Mouse (Mus musculus) heart, postnatal 10 days (tissue): ENCODE measurements around the gene Hist1h3e. TPM values are rescaled to one million over a fixed set of nuclear protein-coding genes. Genes with fewer than 3 reads are reported as not detected.

Source experiments
- DNase-seq, 2 experiments: peaks; one replicate each; pipeline ENCODE4 v3.0.0; 2021
- intact Hi-C: fragments of 180-260 bp; cut with DNase I; formaldehyde crosslinking; loops from one replicate; pipeline ENCODE4 v1.15.1; 2025
- microRNA-seq, 2 experiments: library from miRNA; unstranded; fragments of <30 nt; microRNA quantifications; one replicate each; pipeline ENCODE4 v1.2.0; 2022
- total RNA-seq, 2 experiments: library from RNA; stranded (reverse); gene quantifications; 2 replicates each; pipeline ENCODE4 v1.2.3; 2021

Gene Hist1h3e
- total RNA-seq, 2 experiments from 2014 or later = 125 to 161 TPM

DNA sequence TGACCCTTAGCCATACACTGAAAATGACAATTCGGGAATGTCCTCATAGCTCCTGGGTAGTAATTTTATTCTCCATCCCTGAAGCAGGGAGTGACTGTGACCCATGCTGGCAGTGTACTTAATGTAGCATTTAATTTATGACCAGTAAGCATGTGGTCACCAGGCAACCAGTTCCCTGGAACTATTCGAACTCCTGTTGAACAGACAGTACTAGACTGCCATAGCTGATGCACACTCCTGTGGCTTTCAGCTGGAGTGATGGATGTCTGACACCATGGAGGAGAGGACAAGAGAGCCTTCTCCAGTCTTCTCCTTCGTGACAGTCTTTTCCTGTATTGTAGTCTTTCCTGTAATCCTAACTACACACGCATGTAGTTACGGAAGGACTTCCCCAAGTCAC, 33.2 kb downstream of the Hist1h3e start:
- intact Hi-C loops = no loop called here
- DNase-seq = peak in 1 of 2 experiments; percentile 24

DNA sequence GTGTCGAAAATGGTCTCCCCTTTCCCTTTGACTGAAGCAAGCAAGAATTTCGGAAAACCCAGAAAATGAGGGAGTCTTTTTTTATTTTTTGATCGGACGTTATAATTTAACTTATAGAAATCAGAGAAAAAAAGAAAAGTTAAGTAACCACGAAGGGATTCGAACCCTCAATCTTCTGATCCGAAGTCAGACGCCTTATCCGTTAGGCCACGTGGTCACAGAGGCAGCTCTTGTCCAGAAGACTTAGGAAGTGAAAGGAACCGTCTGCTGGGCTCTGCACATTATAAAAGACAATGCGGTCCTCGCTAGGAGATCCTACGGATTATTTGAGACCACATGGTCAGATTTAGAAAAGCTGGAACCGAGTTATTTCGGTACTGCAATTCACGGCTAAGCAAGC, 35.9 kb downstream of the Hist1h3e start:
- peak; percentile 94 to 96 for DNase-seq
- intact Hi-C loops = no loop called here

DNA sequence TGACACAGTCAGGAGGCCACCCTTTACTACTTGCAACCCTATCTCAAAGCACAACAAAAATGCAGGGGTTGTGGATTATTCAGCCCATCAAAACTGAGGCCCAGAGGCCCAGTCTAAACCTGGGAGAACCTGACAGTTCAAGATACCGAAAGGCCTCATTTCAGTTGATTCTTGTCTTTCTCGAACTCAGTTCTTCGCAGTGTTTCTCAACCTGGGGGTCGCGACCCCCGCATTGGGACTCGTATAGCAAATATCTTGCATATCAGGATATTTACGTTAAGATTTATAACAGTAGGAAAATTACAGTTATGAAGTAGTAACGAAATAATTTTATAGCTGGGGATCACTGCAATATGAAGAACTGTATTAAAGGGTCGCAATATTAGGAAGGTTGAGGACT, 36.3 kb downstream of the Hist1h3e start:
- intact Hi-C loops = no loop called here
- no peak for DNase-seq

DNA sequence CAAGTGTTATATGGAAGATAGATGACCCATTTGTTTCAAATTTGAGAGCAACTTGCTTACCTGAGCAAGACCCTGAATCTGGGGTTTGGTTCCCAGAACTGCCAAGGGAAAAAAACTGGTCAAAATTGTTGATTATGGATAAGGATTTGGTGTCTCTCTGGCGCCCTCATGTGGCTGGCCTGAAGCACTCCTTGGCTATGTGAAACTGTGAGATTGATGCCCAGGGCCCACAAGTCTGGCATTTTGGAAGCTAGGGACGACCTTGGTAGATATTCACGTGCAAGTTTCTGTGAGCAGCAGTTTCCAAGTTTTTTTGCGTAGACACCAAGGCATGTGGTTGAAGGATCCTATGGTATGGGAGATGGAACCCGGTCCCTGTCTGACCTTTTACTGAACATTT, 37.5 kb downstream of the Hist1h3e start:
- DNase-seq = peak; percentile 74 to 86
- intact Hi-C loops = loop anchor here (1.0 kb wide), 2 partner anchors 92 to 100 kb away; no protein-coding TSS in a partner anchor

DNA sequence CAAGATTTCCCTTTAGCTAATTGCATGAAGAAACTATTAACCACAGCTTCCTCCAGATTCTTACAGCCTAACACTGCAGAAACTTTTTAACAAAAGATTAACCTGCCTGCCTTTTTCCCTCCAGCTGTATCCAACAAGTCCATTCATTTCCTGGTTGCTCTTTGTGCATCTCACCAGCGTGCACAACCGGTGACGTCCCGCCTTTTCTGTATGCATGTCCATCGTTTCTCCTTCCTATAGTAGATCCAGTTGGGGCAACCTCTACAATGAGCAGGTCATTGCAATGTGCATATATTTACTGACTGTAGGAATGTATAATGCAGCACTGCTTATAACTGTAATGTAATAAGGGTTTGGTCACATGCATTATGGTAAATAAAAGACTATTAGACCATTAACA, 38.2 kb downstream of the Hist1h3e start:
- intact Hi-C loops = loop anchor here (1.0 kb wide), 2 partner anchors 92 to 100 kb away; no protein-coding TSS in a partner anchor
- DNase-seq = no peak

DNA sequence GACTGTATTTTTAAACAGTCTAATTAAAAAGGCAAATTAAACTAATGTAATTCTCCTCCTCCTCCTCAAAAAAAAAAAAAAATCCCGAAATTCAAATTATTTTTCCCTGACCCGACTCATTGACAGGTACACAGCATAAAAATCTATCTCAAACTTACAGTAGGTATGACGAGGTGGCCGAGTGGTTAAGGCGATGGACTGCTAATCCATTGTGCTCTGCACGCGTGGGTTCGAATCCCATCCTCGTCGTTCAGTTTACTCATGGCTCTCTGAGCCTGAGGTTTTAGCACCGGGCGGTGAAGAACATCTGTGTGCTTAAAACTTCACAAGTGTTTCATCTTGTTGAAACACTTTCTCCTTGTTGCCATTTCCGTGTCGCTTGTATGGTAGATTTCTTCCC, 40.5 kb downstream of the Hist1h3e start:
- intact Hi-C loops = no loop called here
- peak; percentile 85 for DNase-seq

DNA sequence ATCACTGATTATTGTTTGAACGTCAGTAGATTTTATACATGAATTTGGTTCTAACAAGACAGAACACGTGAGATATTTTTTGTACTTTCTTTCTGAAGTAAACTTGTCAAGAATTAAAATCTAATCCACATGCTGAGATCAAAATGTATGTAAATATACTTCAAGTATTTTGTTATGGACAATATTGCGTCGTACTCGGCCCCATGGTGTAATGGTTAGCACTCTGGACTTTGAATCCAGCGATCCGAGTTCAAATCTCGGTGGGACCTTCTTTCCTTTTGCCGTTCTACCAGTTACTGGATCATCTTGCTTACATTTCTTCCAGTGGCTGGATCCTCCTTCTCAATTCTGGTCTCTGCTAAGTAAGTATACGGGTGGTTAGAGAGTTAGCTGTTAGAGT, 42.8 kb downstream of the Hist1h3e start:
- intact Hi-C loops = loop anchor here (1.0 to 10.0 kb wide), 7 partner anchors 73 to 1807 kb away; partner anchors contain the start of genes Zfp184 and Zfp322a
- peak; percentile 85 to 89 for DNase-seq

DNA sequence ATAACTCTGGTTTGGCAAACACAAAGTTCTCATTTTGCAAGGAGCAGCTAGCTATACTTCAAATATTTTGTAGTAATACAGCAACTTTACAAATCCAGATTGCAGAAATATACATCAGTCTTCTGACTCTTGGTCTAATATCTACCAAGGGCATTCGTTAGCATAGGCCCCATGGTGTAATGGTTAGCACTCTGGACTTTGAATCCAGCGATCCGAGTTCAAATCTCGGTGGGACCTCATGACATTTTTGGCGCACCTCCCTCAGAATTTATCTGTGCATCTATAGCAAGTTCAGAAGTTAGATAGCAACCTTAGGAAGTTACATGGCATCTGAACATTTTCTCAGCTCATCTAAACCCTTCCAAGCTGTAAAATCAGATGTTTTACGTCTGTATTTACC, 43.3 kb downstream of the Hist1h3e start:
- peak; percentile 88 to 90 for DNase-seq
- intact Hi-C loops = loop anchor here (1.0 to 10.0 kb wide), 7 partner anchors 72 to 1807 kb away; partner anchors contain the start of genes Zfp184 and Zfp322a

DNA sequence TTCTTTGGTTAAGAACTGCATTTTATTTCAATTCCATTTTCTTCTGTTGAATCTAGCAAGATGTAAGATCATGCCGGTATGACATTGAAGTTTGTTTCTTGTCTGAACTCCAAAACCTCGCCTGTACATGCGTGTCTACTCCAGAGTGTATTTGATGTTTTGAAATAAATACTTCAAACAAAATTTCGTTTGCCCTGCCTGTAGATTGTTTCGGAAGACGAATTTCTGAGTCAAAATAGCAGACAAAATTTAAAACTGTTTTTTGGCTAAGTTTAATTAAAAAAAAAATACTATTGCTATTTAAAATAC, 43.9 kb downstream of the Hist1h3e start:
- intact Hi-C loops = loop anchor here (2.0 to 10.0 kb wide), 5 partner anchors 71 to 1806 kb away; partner anchors contain the start of genes Zfp184 and Zfp322a
- no peak for DNase-seq

DNA sequence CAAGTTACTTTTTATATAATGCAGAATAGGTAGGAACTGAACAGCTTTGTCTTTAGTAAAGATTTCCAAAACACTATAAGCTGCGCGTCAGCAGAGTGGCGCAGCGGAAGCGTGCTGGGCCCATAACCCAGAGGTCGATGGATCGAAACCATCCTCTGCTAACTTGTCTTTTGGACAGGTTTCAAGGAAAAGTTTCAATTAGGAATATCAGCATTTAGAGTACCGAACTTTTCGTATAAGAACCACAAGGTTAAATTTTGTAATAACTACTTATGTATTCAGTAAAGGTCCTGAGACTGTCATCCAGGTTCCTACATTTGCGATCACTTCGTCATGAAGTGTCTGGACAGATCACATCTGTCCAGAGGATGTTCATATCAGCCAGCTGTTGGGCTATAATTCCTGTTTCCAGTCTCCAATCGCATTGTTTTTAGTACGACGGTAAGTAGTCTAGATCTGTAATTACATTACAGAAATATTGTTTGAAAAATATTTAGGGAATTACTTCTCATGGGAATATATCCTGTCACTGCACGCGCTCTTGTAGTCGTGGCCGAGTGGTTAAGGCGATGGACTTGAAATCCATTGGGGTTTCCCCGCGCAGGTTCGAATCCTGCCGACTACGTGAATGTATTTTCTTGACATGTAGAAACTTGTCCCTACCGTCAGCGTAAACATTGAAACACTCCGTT, 44.4 kb downstream of the Hist1h3e start:
- peak; percentile 93 to 94 for DNase-seq
- intact Hi-C loops = loop anchor here (1.0 to 10.0 kb wide), 6 partner anchors 67 to 1805 kb away; partner anchors contain the start of genes Zfp184 and Zfp322a

DNA sequence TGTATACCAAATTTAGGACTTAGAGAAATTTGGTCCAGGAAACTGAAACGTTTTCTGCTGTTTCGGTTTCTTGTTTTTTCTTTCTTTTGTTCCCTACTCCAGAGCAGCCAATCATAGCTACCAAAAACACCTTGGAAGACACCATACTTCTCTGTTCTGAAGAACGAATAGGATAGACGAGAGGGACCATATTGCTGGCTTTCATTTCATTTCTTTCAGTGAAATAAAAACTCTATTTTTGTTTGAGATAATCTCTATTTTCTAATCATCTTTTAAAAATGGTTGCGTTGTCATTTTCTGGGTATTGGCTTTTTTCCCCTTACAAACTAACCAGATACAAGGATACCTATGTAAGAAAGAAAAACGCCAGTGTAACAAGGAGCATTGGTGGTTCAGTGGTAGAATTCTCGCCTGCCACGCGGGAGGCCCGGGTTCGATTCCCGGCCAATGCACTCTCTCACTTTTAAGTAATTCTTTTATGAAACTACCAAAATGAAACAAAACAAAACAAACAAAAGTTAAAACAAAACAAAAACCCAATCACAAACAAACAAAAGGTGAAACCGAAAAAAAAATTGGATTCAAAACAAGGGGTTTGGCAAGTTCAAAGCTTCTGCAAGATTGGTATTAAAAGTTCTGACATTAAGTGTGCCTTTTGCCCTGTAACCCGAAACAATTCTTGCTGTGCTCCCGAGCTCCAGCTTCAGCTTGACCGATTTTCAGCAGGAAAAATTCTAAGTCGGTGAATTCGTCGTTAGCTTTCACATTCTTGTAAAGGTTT, 45.2 kb downstream of the Hist1h3e start:
- intact Hi-C loops = loop anchor here (1.0 to 10.0 kb wide), 5 partner anchors 67 to 1805 kb away; partner anchors contain the start of genes Zfp184 and Zfp322a
- peak; percentile 79 to 86 for DNase-seq

DNA sequence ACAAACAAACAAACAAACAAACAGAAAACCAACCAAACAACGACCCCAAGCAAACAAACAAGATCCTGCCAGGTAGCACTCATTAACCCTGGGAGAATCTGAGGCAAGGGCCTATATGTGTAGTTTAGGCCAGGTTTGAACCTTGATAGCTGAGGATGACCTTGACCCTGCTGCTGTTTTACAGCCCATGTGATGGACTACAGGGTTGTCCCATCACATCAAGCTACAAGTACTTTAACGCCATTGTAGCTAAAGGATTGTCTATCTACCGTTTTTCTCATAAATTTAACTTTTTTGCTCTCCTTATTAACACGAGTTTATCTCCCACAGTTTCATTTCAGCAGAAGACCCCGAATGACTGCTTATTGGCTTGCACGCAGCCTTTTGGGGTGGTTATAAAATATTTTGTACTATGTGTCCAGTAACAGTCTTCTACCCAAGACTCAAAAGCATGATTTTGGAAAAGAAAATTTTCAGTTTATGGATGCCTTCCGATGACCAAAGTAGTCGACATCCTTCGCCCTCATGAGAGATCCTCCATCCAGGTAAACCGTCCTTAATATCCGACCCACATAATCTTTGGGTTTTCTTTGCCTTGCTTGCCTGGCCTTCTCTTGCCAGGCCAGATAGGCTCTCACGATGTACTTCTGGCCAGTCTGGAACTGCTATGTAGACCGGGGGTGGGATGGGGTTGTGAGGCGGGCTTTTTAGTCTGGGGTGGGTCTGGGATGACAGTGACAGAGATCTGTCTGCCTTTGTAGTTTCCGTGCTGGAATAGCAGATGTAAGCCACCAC, 46.1 kb downstream of the Hist1h3e start:
- intact Hi-C loops = loop anchor here (5.0 to 10.0 kb wide), 4 partner anchors 149 to 1804 kb away; partner anchors contain the start of genes Zfp184 and Zfp322a
- DNase-seq = no peak

DNA sequence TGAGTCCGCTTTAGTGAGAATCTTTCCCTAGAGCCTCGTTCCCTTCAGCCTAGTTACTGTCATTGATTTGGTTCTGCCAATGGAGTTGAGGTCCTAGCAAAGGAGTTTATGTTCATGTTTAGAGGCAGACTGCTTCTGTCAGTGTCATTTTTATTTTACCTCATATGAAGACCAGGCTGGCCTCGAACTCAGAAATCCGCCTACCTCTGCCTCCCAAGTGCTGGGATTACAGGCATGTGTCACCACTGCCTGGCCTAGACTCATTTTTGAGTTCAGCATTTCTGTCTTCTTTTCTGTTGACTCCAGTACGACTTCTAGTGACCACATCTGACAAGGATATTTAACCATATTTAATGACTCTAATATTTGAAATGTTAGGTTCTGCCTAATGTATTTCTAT, 46.9 kb downstream of the Hist1h3e start:
- no peak for DNase-seq
- intact Hi-C loops = loop anchor here (5.0 to 10.0 kb wide), 4 partner anchors 148 to 1803 kb away; partner anchors contain the start of genes Zfp184 and Zfp322a

DNA sequence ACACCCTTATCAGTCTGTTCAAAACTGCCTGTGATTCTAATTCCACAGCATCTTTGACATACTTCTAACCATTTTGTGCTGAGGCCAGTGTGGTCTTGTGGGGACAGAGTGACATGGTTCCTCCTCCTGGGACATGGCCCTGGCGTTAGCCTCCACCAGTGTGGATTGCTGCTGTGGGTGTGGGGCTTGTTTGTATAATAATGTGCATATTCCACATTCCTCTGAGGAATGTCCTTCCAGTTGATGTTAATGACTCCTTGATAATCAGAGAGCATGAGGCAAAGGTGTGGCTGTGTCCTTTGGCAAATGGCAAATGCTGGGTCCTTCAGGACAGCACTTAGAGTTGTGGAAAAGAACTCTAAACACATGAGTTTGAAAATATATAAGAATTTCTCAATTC, 48.7 kb downstream of the Hist1h3e start:
- intact Hi-C loops = loop anchor here (10.0 kb wide), 1 partner anchor 1569 kb away; the partner anchor contains the start of gene Zfp184
- no peak for DNase-seq

Small RNA genes within 50 kb of the gene (microRNA-seq; reads per million reads assigned to microRNA genes)
- gene Gm44297 (0.24 to 0.35 reads per million in 2 experiments), gene Gm44359 (0 reads per million in 2 experiments), gene Gm44394 (0 reads per million in 2 experiments), gene n-TStga1 (0.24 to 0.70 reads per million in 2 experiments)

Other genes starting within 250 kb of the Hist1h3e start
- 10 to 100 TPM; 18.9 to 21.7 TPM for gene Zfp322a, start 193.2 kb downstream of the Hist1h3e start, total RNA-seq
- gene Abt1, start 138.5 kb downstream of the Hist1h3e start, total RNA-seq = 1 to 10 TPM; 5.3 to 5.6 TPM
- not detected for gene Btn1a1, start 96.5 kb downstream of the Hist1h3e start, total RNA-seq
- gene Btn2a2, start 73.5 kb downstream of the Hist1h3e start, total RNA-seq = not detected
- 100 to 1,000 TPM; 743 to 812 TPM for gene Hist1h4h, start 31.3 kb downstream of the Hist1h3e start, total RNA-seq
- gene Hist1h2af, start 28.5 kb downstream of the Hist1h3e start, total RNA-seq = 100 to 1,000 TPM; 171 to 245 TPM
- 10 to 100 TPM; 45.9 to 66.2 TPM for gene Hist1h3g, start 26.9 kb downstream of the Hist1h3e start, total RNA-seq
- 10 to 100 TPM in 1 of 2 experiments, 1 to 10 TPM in 1; 9.2 to 11.2 TPM for gene Hist1h2bh, start 19.0 kb downstream of the Hist1h3e start, total RNA-seq
- 10 to 100 TPM; 52.6 to 63.4 TPM for gene Hist1h3f, start 18.3 kb downstream of the Hist1h3e start, total RNA-seq
- gene Hist1h4f, start 10.7 kb downstream of the Hist1h3e start, total RNA-seq = 100 to 1,000 TPM; 308 to 354 TPM
- 10 to 100 TPM; 16.9 to 20.1 TPM for gene Hist1h1d, start 9.1 kb downstream of the Hist1h3e start, total RNA-seq
- gene Hist1h2ae, start 8.9 kb upstream of the Hist1h3e start, total RNA-seq = 10 to 100 TPM; 38.7 to 42.6 TPM
- gene Hist1h2bg, start 9.0 kb upstream of the Hist1h3e start, total RNA-seq = 100 to 1,000 TPM; 285 to 300 TPM
- gene Hist1h2bf, start 11.8 kb upstream of the Hist1h3e start, total RNA-seq = 100 to 1,000 TPM; 116 to 129 TPM
- gene Hist1h2ad, start 12.0 kb upstream of the Hist1h3e start, total RNA-seq = 10 to 100 TPM; 32.3 to 37.7 TPM
- 10 to 100 TPM; 26.2 to 30.6 TPM for gene Hist1h3d, start 13.4 kb upstream of the Hist1h3e start, total RNA-seq
- gene Hist1h4d, start 19.2 kb upstream of the Hist1h3e start, total RNA-seq = 100 to 1,000 TPM; 167 to 189 TPM
- 10 to 100 TPM; 18.8 to 19.8 TPM for gene Hist1h2be, start 58.8 kb upstream of the Hist1h3e start, total RNA-seq
- 100 to 1,000 TPM; 138 to 168 TPM for gene Hist1h1e, start 60.2 kb upstream of the Hist1h3e start, total RNA-seq
- 1 to 10 TPM; 5.1 to 6.2 TPM for gene Hist1h2ac, start 121.6 kb upstream of the Hist1h3e start, total RNA-seq
- gene Hist1h2bc, start 121.8 kb upstream of the Hist1h3e start, total RNA-seq = 10 to 100 TPM; 50.8 to 51.3 TPM
- gene Hist1h1t, start 133.4 kb upstream of the Hist1h3e start, total RNA-seq = under 1 TPM; 0.29 to 0.67 TPM
- gene Hist1h4c, start 136.1 kb upstream of the Hist1h3e start, total RNA-seq = 100 to 1,000 TPM; 105 to 116 TPM
- 10 to 100 TPM; 26.7 to 32.4 TPM for gene Hfe, start 148.5 kb upstream of the Hist1h3e start, total RNA-seq
- 100 to 1,000 TPM; 299 to 383 TPM for gene Hist1h1c, start 176.4 kb upstream of the Hist1h3e start, total RNA-seq
- gene Hist1h3c, start 183.2 kb upstream of the Hist1h3e start, total RNA-seq = 100 to 1,000 TPM in 1 of 2 experiments, 10 to 100 TPM in 1; 84.0 to 101 TPM
- 100 to 1,000 TPM; 105 to 106 TPM for gene Hist1h2bb, start 184.4 kb upstream of the Hist1h3e start, total RNA-seq
- gene Hist1h2ab, start 188.8 kb upstream of the Hist1h3e start, total RNA-seq = 100 to 1,000 TPM; 166 to 169 TPM
- 100 to 1,000 TPM; 221 to 266 TPM for gene Hist1h3b, start 189.9 kb upstream of the Hist1h3e start, total RNA-seq
- 100 to 1,000 TPM; 130 to 151 TPM for gene Hist1h4b, start 194.6 kb upstream of the Hist1h3e start, total RNA-seq
- gene Hist1h4a, start 198.9 kb upstream of the Hist1h3e start, total RNA-seq = 100 to 1,000 TPM; 162 to 177 TPM
- 100 to 1,000 TPM; 160 to 202 TPM for gene Hist1h3a, start 200.0 kb upstream of the Hist1h3e start, total RNA-seq
- 100 to 1,000 TPM; 109 to 127 TPM for gene Hist1h1a, start 201.3 kb upstream of the Hist1h3e start, total RNA-seq
- gene Trim38, start 207.5 kb upstream of the Hist1h3e start, total RNA-seq = not detected
- gene Slc17a2, start 244.6 kb upstream of the Hist1h3e start, total RNA-seq = not detected